Mouse (Mus musculus): Measurements from ENCODE around the gene Chrna1. TPM values are rescaled to one million over a fixed set of nuclear protein-coding genes. Genes with fewer than 3 reads are reported as not detected.

Gene Chrna1
- not detected for total RNA-seq (2023)

DNA sequence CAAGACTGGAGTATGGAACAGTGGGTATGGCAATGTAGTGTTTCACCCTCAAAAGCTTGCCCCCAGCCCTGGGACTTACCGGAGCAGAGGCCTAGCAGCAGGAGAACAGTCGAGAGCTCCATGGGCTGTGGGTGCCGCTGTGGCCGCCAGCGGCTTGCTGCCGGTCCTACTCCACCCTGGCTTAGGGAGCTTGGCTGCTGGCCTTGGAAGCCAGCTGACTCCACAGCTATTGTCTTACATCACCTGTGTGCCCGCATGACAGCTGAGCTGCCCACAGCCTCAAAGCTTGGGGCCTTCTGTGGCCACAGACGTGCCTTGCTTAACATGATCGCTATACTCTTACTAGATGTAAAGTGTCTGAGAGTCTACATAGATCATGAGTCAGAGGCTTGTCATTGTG, at the start of gene Chrna1:
TSS of gene Chrna1 (minus strand) at position 173 of the 400 bp plus-strand sequence.

GRCm38 (mm10) chr2:73529356-73530330, 50.5 kb downstream of the Chrna1 start, which contains the start of gene Wipf1:
TSS of gene Wipf1 (minus strand) at chr2:73529734.

Other genes with a start within 250 kb of the Chrna1 start
- 11.6 TPM for gene Gpr155, start 193.8 kb downstream of the Chrna1 start, total RNA-seq (2023)
- 186 TPM for gene Wipf1, start 50.6 kb downstream of the Chrna1 start, total RNA-seq (2023)
- gene Chn1, start 195.0 kb upstream of the Chrna1 start, total RNA-seq (2023): not detected